Mouse (Mus musculus): Measurements from ENCODE around the gene Tjp3. TPM values are rescaled to one million over a fixed set of nuclear protein-coding genes. Genes with fewer than 3 reads are reported as not detected.

The Tjp3 gene
- polyA plus RNA-seq, 1 experiment = 0.51 TPM

DNA sequence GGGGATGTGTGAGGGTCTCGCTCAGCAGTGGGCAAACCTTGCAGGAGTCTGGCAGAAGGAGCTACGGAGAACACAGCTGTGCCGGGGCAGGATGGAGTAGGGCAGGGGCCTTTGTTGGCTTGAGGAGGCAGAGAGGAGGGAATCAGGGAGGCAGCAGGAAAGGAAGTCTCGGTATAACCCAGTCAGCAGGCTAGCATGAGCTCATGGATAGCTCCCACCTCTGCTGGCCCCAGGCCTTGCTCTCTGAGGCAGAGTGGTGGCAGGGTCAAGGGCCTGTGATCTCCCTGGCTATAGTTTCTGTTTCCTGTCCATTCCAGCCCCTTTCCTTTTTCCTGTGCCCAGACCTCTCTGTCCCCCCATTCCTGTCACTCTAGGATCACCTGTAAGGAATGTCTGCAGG, 10.9 kb upstream of the Tjp3 start:
- TF ChIP-seq CTCF (IDR thresholded peaks at IDR 0.05; ENCODE audit: borderline replicate concordance, insufficient read depth, low read depth, low read length) = no peak
- TF ChIP-seq POLR2A (IDR thresholded peaks at IDR 0.05; ENCODE audit: borderline replicate concordance, insufficient read depth, low read length) = no peak
- Histone ChIP-seq H3K4me1 (ENCODE audit: control insufficient read depth, insufficient read depth, low read length) (peaks cover 95% of the 10 kb centered on the region), H3K27me3 (ENCODE audit: control insufficient read depth, insufficient read depth, low read length) (no peaks in the 10 kb centered on the region), H3K27ac (ENCODE audit: insufficient read depth, low read length) (peak overlapping the region; percentile 86), H3K4me3 (replicated peaks; ENCODE audit: insufficient read depth, low read depth, low read length) (peak overlapping the region; percentile 9)
- 16% methylated on average over 4 of the region's 4 CpGs for WGBS
- DNase-seq = peak in 1 of 2 experiments; percentile 57

DNA sequence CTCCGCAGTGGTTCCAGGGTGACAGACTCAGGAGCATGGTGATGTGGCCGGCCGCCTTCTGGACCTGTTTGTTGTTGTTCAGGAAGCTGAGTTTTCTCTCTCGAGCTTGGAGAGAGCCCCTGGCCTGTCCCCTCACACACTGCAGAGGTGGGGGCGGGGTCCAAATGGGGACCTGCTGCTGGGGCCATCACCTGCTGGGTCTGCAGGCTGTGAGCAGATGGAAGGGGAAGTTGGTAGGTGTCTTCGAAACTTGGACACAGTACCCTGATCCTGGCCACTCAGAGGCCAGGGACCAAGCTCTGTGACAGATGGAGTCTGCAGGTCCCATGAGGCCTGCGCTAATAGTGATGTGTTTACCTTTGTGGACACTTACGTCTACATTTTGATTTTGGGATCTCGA, 9.9 kb upstream of the Tjp3 start:
- DNase-seq = peak; percentile 83 to 88
- Histone ChIP-seq H3K27ac (ENCODE audit: insufficient read depth, low read length) (peak overlapping the region; percentile 48; the same call in 1 of the 2 replicates), H3K4me1 (ENCODE audit: control insufficient read depth, insufficient read depth, low read length) (peaks cover 92% of the 10 kb centered on the region), H3K27me3 (ENCODE audit: control insufficient read depth, insufficient read depth, low read length) (no peaks in the 10 kb centered on the region), H3K4me3 (replicated peaks; ENCODE audit: insufficient read depth, low read depth, low read length) (no peak overlapping the region)
- 11% methylated on average over 9 of the region's 9 CpGs for WGBS
- no peak for TF ChIP-seq CTCF (IDR thresholded peaks at IDR 0.05; ENCODE audit: borderline replicate concordance, insufficient read depth, low read depth, low read length)
- no peak for TF ChIP-seq POLR2A (IDR thresholded peaks at IDR 0.05; ENCODE audit: borderline replicate concordance, insufficient read depth, low read length)

DNA sequence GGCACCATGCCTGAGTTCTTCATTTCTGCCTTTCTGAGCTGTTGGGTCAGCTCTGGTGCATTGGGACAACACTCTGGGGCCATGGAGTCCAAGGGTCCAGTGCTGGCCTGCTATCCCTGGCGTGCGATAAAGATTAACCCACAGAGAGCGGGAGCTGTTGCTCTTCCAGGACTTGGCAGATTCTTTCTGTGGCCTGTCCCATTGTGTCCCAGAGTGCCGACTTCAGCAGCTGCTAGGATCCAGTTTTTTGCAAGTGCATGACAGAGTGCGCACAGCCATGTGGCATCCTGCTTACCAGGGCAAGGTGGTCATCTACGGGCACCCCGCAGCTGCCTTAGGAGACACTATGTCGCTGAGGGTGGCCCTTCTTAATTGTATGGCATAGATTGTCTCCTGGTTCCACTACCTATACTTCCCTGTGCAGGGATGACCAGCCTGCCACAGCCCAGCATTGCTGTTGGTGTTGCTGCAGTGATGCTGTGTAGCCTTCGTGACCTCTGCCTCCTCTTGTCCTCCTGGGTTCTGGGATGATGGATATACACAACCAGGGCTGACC, 9.0 kb upstream of the Tjp3 start:
- Histone ChIP-seq H3K27me3 (ENCODE audit: control insufficient read depth, insufficient read depth, low read length) (no peaks in the 10 kb centered on the region), H3K4me3 (replicated peaks; ENCODE audit: insufficient read depth, low read depth, low read length) (peak overlapping the region; percentile 16), H3K27ac (ENCODE audit: insufficient read depth, low read length) (peak overlapping the region; percentile 78), H3K4me1 (ENCODE audit: control insufficient read depth, insufficient read depth, low read length) (peaks cover 92% of the 10 kb centered on the region)
- WGBS = 24% methylated on average over 9 of the region's 9 CpGs
- TF ChIP-seq POLR2A (IDR thresholded peaks at IDR 0.05; ENCODE audit: borderline replicate concordance, insufficient read depth, low read length) = no peak
- no peak for TF ChIP-seq CTCF (IDR thresholded peaks at IDR 0.05; ENCODE audit: borderline replicate concordance, insufficient read depth, low read depth, low read length)
- DNase-seq = peak in 1 of 2 experiments; percentile 53

GRCm38 (mm10) chr10:81299585-81300351, 8.4 kb upstream of the Tjp3 start:
- peak overlapping the region; percentile 9 for H3K4me3 ChIP-seq (replicated peaks; ENCODE audit: insufficient read depth, low read depth, low read length)
- DNase-seq = peak in 1 of 2 experiments; percentile 48
- H3K27ac ChIP-seq (ENCODE audit: insufficient read depth, low read length) = peak overlapping the region; percentile 78
- TF ChIP-seq CTCF (IDR thresholded peaks at IDR 0.05; ENCODE audit: borderline replicate concordance, insufficient read depth, low read depth, low read length) (no peak), POLR2A (IDR thresholded peaks at IDR 0.05; ENCODE audit: borderline replicate concordance, insufficient read depth, low read length) (no peak)
- H3K4me1 ChIP-seq (ENCODE audit: control insufficient read depth, insufficient read depth, low read length) = peaks cover 92% of the 10 kb centered on the region
- 41% methylated on average over 14 of the region's 14 CpGs for WGBS
- no peaks in the 10 kb centered on the region for H3K27me3 ChIP-seq (ENCODE audit: control insufficient read depth, insufficient read depth, low read length)

- peak in 1 of 2 experiments; percentile 30 for DNase-seq
- no peak for TF ChIP-seq POLR2A (IDR thresholded peaks at IDR 0.05; ENCODE audit: borderline replicate concordance, insufficient read depth, low read length)
- TF ChIP-seq CTCF (IDR thresholded peaks at IDR 0.05; ENCODE audit: borderline replicate concordance, insufficient read depth, low read depth, low read length) = no peak
- Histone ChIP-seq H3K4me3 (replicated peaks; ENCODE audit: insufficient read depth, low read depth, low read length) (peak overlapping the region; percentile 24), H3K27ac (ENCODE audit: insufficient read depth, low read length) (peak overlapping the region; percentile 78), H3K27me3 (ENCODE audit: control insufficient read depth, insufficient read depth, low read length) (no peaks in the 10 kb centered on the region), H3K4me1 (ENCODE audit: control insufficient read depth, insufficient read depth, low read length) (peaks cover 85% of the 10 kb centered on the region)
- WGBS = 38% methylated on average over 17 of the region's 17 CpGs
Observed at GRCm38 (mm10) chr10:81298369-81299100, 7.2 kb upstream of the Tjp3 start.

DNA sequence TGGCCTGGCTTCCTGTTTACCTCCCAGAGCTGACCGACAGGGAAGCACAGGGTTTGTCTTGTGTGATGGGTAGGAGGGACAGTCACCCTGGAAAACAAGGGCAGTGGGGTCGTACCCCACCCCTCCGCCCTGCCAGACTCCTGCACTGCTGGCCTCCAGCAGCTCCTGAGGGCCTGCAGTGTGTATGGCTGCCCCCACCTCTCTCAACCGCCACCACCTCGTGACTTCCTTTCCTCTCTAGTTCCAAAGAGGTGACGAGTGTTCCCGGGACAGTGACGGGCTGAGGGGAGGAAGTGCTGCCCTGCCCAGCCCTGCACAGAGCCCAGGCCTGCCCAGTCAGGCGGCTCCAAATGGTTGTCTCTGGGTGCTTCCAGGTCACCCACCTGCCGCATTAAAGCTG, 6.5 kb upstream of the Tjp3 start:
- H3K27me3 ChIP-seq (ENCODE audit: control insufficient read depth, insufficient read depth, low read length) = no peaks in the 10 kb centered on the region
- peak in 1 of 2 experiments; percentile 50 for DNase-seq
- peak overlapping the region; percentile 19 for H3K4me3 ChIP-seq (replicated peaks; ENCODE audit: insufficient read depth, low read depth, low read length)
- peaks cover 78% of the 10 kb centered on the region for H3K4me1 ChIP-seq (ENCODE audit: control insufficient read depth, insufficient read depth, low read length)
- TF ChIP-seq POLR2A (IDR thresholded peaks at IDR 0.05; ENCODE audit: borderline replicate concordance, insufficient read depth, low read length) (no peak), CTCF (IDR thresholded peaks at IDR 0.05; ENCODE audit: borderline replicate concordance, insufficient read depth, low read depth, low read length) (no peak)
- 11% methylated on average over 10 of the region's 10 CpGs for WGBS
- peak overlapping the region; percentile 78 for H3K27ac ChIP-seq (ENCODE audit: insufficient read depth, low read length)

GRCm38 (mm10) chr10:81297246-81297645, 5.9 kb upstream of the Tjp3 start:
- TF ChIP-seq POLR2A (IDR thresholded peaks at IDR 0.05; ENCODE audit: borderline replicate concordance, insufficient read depth, low read length) = no peak
- no peak for TF ChIP-seq CTCF (IDR thresholded peaks at IDR 0.05; ENCODE audit: borderline replicate concordance, insufficient read depth, low read depth, low read length)
- Histone ChIP-seq H3K4me1 (ENCODE audit: control insufficient read depth, insufficient read depth, low read length) (peaks cover 72% of the 10 kb centered on the region), H3K27me3 (ENCODE audit: control insufficient read depth, insufficient read depth, low read length) (no peaks in the 10 kb centered on the region), H3K4me3 (replicated peaks; ENCODE audit: insufficient read depth, low read depth, low read length) (peak overlapping the region; percentile 12), H3K27ac (ENCODE audit: insufficient read depth, low read length) (peak overlapping the region; percentile 78)
- DNase-seq = no peak
- 38% methylated on average over 6 of the region's 6 CpGs for WGBS

Measured in cerebellum, adult 2 months (tissue).